Mouse (Mus musculus): ENCODE measurements around the gene B3gnt8. TPM values are rescaled to one million over a fixed set of nuclear protein-coding genes. Genes with fewer than 3 reads are reported as not detected.

B3gnt8 gene
- polyA plus RNA-seq, 1 experiment from 2014 or later, result 0.79 TPM

- 55% methylated on average over 4 of the region's 4 CpGs for WGBS
- Histone ChIP-seq H3K4me1 (peaks cover 9% of the 10 kb centered on the region), H3K9ac (no peak overlapping the region), H3K4me3 (replicated peaks) (no peak overlapping the region), H3K27ac (no peak overlapping the region), H3K9me3 (no peaks in the 10 kb centered on the region), H3K4me2 (no peak overlapping the region), H3K27me3 (peaks cover 42% of the 10 kb centered on the region), H3K36me3 (replicated peaks) (peaks cover 15% of the 10 kb centered on the region)
- no peak for ATAC-seq (ENCODE audit: low FRiP score)
Observed at GRCm38 (mm10) chr7:25672442-25672841, 46.0 kb downstream of the B3gnt8 start.

- peaks cover 47% of the 10 kb centered on the region for H3K27me3 ChIP-seq
- no peaks in the 10 kb centered on the region for H3K9me3 ChIP-seq
- ATAC-seq (ENCODE audit: low FRiP score), result no peak
- peaks cover 9% of the 10 kb centered on the region for H3K4me1 ChIP-seq
- peak overlapping the region; percentile 50; the same call in 1 of the 2 replicates for H3K4me2 ChIP-seq
- WGBS, result 24% methylated on average over 9 of the region's 9 CpGs
- no peak overlapping the region for H3K27ac ChIP-seq
- no peaks in the 10 kb centered on the region for H3K36me3 ChIP-seq (replicated peaks)
- no peak overlapping the region for H3K4me3 ChIP-seq (replicated peaks)
- H3K9ac ChIP-seq, result no peak overlapping the region
Observed at GRCm38 (mm10) chr7:25674297-25674696, 47.8 kb downstream of the B3gnt8 start.

- H3K27me3 ChIP-seq, result peaks cover 48% of the 10 kb centered on the region
- peak within 1 kb of the TSS; percentile 40; the same call in 1 of the 2 replicates for H3K9ac ChIP-seq
- 3% methylated on average over 29 of the region's 29 CpGs for WGBS
- H3K27ac ChIP-seq, result no peak within 1 kb of the TSS
- H3K4me2 ChIP-seq, result peak within 1 kb of the TSS; percentile 50
- ATAC-seq (ENCODE audit: low FRiP score), result 0 out of 2 replicates have a peak, but pooled peaks have one; percentile 27
- H3K9me3 ChIP-seq, result no peaks in the 10 kb centered on the region
- H3K4me1 ChIP-seq, result peaks cover 9% of the 10 kb centered on the region
- H3K4me3 ChIP-seq (replicated peaks), result peak within 1 kb of the TSS; percentile 31
- no peaks in the 10 kb centered on the region for H3K36me3 ChIP-seq (replicated peaks)
Observed at GRCm38 (mm10) chr7:25674719-25675300, 48.4 kb downstream of the B3gnt8 start, which contains the start of gene Tmem91. TSS of gene Tmem91 (minus strand) at chr7:25675166.

GRCm38 (mm10) chr7:25675405-25675804 lies 49.0 kb downstream of the B3gnt8 start:
- no peak for ATAC-seq (ENCODE audit: low FRiP score)
- WGBS, result 57% methylated on average over 6 of the region's 6 CpGs
- Histone ChIP-seq H3K36me3 (replicated peaks) (no peaks in the 10 kb centered on the region), H3K4me1 (peaks cover 13% of the 10 kb centered on the region), H3K9ac (no peak overlapping the region), H3K4me2 (peak overlapping the region; percentile 50; the same call in 1 of the 2 replicates), H3K27ac (no peak overlapping the region), H3K9me3 (no peaks in the 10 kb centered on the region), H3K27me3 (peaks cover 48% of the 10 kb centered on the region), H3K4me3 (replicated peaks) (peak overlapping the region; percentile 31; the same call in 1 of the 2 replicates)

GRCm38 (mm10) chr7:25676085-25676781 lies 49.8 kb downstream of the B3gnt8 start:
- Histone ChIP-seq H3K4me2 (no peak overlapping the region), H3K27me3 (peaks cover 48% of the 10 kb centered on the region), H3K9ac (no peak overlapping the region), H3K27ac (peak overlapping the region; percentile 53), H3K4me1 (peaks cover 16% of the 10 kb centered on the region), H3K9me3 (no peaks in the 10 kb centered on the region), H3K36me3 (replicated peaks) (no peaks in the 10 kb centered on the region), H3K4me3 (replicated peaks) (no peak overlapping the region)
- peak; percentile 21; the same call in 1 of the 2 replicates for ATAC-seq (ENCODE audit: low FRiP score)
- 72% methylated on average over 15 of the region's 15 CpGs for WGBS

GRCm38 (mm10) chr7:25677013-25677412 lies 50.6 kb downstream of the B3gnt8 start:
- H3K27me3 ChIP-seq, result peaks cover 48% of the 10 kb centered on the region
- no peaks in the 10 kb centered on the region for H3K9me3 ChIP-seq
- no peak overlapping the region for H3K4me3 ChIP-seq (replicated peaks)
- H3K4me1 ChIP-seq, result peaks cover 24% of the 10 kb centered on the region
- no peaks in the 10 kb centered on the region for H3K36me3 ChIP-seq (replicated peaks)
- no peak for ATAC-seq (ENCODE audit: low FRiP score)
- peak overlapping the region; percentile 53 for H3K27ac ChIP-seq
- 92% methylated on average over 7 of the region's 7 CpGs for WGBS
- H3K9ac ChIP-seq, result no peak overlapping the region
- no peak overlapping the region for H3K4me2 ChIP-seq

- WGBS, result 9% methylated on average over 6 of the region's 6 CpGs
- Histone ChIP-seq H3K4me2 (peak overlapping the region; percentile 62), H3K36me3 (replicated peaks) (peaks cover 8% of the 10 kb centered on the region; the same call in 1 of the 2 replicates), H3K4me3 (replicated peaks) (peak overlapping the region; percentile 65), H3K27ac (no peak overlapping the region), H3K4me1 (peaks cover 17% of the 10 kb centered on the region), H3K27me3 (peaks cover 26% of the 10 kb centered on the region), H3K9me3 (no peaks in the 10 kb centered on the region), H3K9ac (no peak overlapping the region)
- no peak for ATAC-seq (ENCODE audit: low FRiP score)
Observed at GRCm38 (mm10) chr7:25679971-25680370, 53.5 kb downstream of the B3gnt8 start.

GRCm38 (mm10) chr7:25680514-25681258 lies 54.2 kb downstream of the B3gnt8 start, which contains the start of gene B9d2:
TSS of gene B9d2 (plus strand) at chr7:25680780.
- under 1% methylated on average over 46 of the region's 46 CpGs for WGBS
- H3K27ac ChIP-seq, result peak within 1 kb of the TSS; percentile 96

GRCm38 (mm10) chr7:25681341-25682231 lies 55.1 kb downstream of the B3gnt8 start:
- no peak overlapping the region for H3K27ac ChIP-seq
- H3K36me3 ChIP-seq (replicated peaks), result peaks cover 8% of the 10 kb centered on the region; the same call in 1 of the 2 replicates
- H3K4me2 ChIP-seq, result peak overlapping the region; percentile 62
- H3K4me1 ChIP-seq, result peaks cover 20% of the 10 kb centered on the region
- peak overlapping the region; percentile 65 for H3K4me3 ChIP-seq (replicated peaks)
- peak; percentile 12; the same call in 1 of the 2 replicates for ATAC-seq (ENCODE audit: low FRiP score)
- 66% methylated on average over 15 of the region's 15 CpGs for WGBS
- peaks cover 25% of the 10 kb centered on the region for H3K27me3 ChIP-seq
- H3K9ac ChIP-seq, result no peak overlapping the region
- H3K9me3 ChIP-seq, result no peaks in the 10 kb centered on the region

More at GRCm38 (mm10) chr7:25680514-25681258, 54.2 kb downstream of the B3gnt8 start, which contains the start of gene B9d2:
- Histone ChIP-seq H3K4me1 (peaks cover 15% of the 10 kb centered on the region), H3K4me2 (peak within 1 kb of the TSS; percentile 62), H3K9me3 (no peaks in the 10 kb centered on the region), H3K9ac (peak within 1 kb of the TSS; percentile 69), H3K27me3 (peaks cover 25% of the 10 kb centered on the region), H3K36me3 (replicated peaks) (peaks cover 8% of the 10 kb centered on the region; the same call in 1 of the 2 replicates), H3K4me3 (replicated peaks) (peak within 1 kb of the TSS; percentile 65)
- ATAC-seq (ENCODE audit: low FRiP score), result peak; percentile 96

- no peak for ATAC-seq (ENCODE audit: low FRiP score)
- Histone ChIP-seq H3K27ac (no peak overlapping the region), H3K36me3 (replicated peaks) (peaks cover 8% of the 10 kb centered on the region; the same call in 1 of the 2 replicates), H3K4me1 (peaks cover 41% of the 10 kb centered on the region), H3K4me3 (replicated peaks) (no peak overlapping the region), H3K4me2 (no peak overlapping the region), H3K27me3 (peaks cover 41% of the 10 kb centered on the region), H3K9me3 (no peaks in the 10 kb centered on the region), H3K9ac (no peak overlapping the region)
- WGBS, result 78% methylated on average over 7 of the region's 7 CpGs
Observed at GRCm38 (mm10) chr7:25683474-25684180, 57.2 kb downstream of the B3gnt8 start.

- H3K27me3 ChIP-seq, result peaks cover 46% of the 10 kb centered on the region
Observed at GRCm38 (mm10) chr7:25684659-25685058, 58.2 kb downstream of the B3gnt8 start.

More at GRCm38 (mm10) chr7:25684659-25685058, 58.2 kb downstream of the B3gnt8 start:
- no peak for ATAC-seq (ENCODE audit: low FRiP score)
- H3K4me2 ChIP-seq, result no peak overlapping the region
- H3K4me3 ChIP-seq (replicated peaks), result no peak overlapping the region
- no peak overlapping the region for H3K9ac ChIP-seq
- H3K4me1 ChIP-seq, result peaks cover 50% of the 10 kb centered on the region
- H3K36me3 ChIP-seq (replicated peaks), result peaks cover 8% of the 10 kb centered on the region; the same call in 1 of the 2 replicates
- H3K9me3 ChIP-seq, result no peaks in the 10 kb centered on the region
- 89% methylated on average over 6 of the region's 6 CpGs for WGBS
- no peak overlapping the region for H3K27ac ChIP-seq
